Mouse (Mus musculus): ENCODE data around the gene Fblim1. TPM values are rescaled to one million over a fixed set of nuclear protein-coding genes. Genes with fewer than 3 reads are reported as not detected.

Fblim1 gene
- polyA plus RNA-seq, 1 experiment, result 9.3 TPM

DNA sequence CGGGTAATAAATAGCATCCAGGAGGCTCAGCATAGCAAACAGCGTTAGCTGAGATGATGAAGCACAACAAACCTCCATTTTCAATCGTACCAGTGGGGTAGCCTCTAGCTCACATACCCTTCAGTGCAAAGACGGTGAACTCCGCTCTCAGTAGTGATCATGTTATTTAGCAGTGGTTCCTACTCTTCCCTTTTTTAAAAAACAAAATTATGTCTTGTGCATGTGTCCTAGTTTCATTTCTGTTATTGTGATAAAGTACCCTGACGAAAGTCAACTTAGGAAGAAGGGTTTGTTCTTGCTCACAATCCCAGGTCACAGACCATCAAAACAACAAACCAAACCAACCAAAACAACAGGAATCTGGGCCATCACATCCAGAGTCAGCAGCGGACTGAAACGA is 40.1 kb upstream of the Fblim1 start:
- WGBS, result 75% methylated on average over 8 of the region's 8 CpGs
- no peak overlapping the region for H3K27ac ChIP-seq (ENCODE audit: control insufficient read depth, insufficient read depth, low read depth, low read length, poor library complexity)
- no peaks in the 10 kb centered on the region for H3K4me1 ChIP-seq (ENCODE audit: control insufficient read depth, insufficient read depth, low read length)

GRCm38 (mm10) chr4:141643118-141643855 is 37.4 kb upstream of the Fblim1 start:
- H3K4me1 ChIP-seq (ENCODE audit: control insufficient read depth, insufficient read depth, low read length), result no peaks in the 10 kb centered on the region
- TF ChIP-seq CTCF (IDR thresholded peaks at IDR 0.05; ENCODE audit: control insufficient read depth, insufficient read depth, low read length) (no peak), POLR2A (IDR thresholded peaks at IDR 0.05; ENCODE audit: borderline replicate concordance, control insufficient read depth, low read depth, low read length) (no peak)
- no peak overlapping the region for H3K4me3 ChIP-seq (replicated peaks; ENCODE audit: control insufficient read depth, low read depth, low read length)
- 55% methylated on average over 7 of the region's 7 CpGs for WGBS
- no peak overlapping the region; the same call in 1 of the 2 replicates for H3K27ac ChIP-seq (ENCODE audit: control insufficient read depth, insufficient read depth, low read depth, low read length, poor library complexity)

More for the DNA sequence above, 40.1 kb upstream of the Fblim1 start:
- H3K4me3 ChIP-seq (replicated peaks; ENCODE audit: control insufficient read depth, low read depth, low read length), result no peak overlapping the region
- TF ChIP-seq CTCF (IDR thresholded peaks at IDR 0.05; ENCODE audit: control insufficient read depth, insufficient read depth, low read length) (no peak), POLR2A (IDR thresholded peaks at IDR 0.05; ENCODE audit: borderline replicate concordance, control insufficient read depth, low read depth, low read length) (no peak)

DNA sequence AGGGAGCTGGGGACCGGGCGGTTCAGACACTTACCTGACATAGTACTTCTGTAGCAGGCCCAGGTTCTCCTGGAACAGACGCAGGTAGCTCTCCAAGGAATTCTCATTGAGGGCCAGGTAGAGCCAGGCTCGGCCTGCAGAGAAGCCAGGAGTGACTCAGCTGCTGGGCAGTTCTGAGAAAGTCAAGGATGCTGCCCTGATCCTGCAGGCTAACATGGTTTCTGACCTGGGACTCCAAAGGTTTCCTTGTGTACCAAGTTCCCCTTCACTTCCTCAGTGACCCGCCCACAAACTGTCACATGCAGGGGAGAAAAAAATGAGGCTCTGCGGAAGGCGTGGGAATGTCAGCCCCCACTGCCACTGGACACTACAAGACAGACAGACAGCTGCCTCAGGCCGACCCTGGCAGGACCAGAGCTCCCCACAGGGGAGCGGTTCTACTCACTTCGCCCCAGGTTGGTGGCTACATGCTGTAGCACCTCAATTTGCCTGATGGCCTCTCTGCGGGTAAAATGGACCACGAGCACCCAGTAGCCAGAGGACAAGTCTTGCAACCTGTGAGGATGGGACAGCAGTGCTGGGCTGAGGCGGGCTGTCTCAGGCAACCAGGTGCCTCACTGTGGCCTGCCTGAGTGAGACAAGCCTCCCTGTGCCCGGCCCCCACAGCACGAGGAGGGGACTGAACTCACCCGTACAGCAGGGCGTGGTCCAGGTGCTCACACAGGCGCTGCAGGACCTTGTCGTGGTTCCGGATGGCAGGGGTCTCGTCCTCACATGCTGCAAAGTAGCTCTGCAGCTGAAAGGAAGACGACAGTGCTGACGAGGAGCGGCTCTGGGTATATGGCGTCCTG is 36.3 kb upstream of the Fblim1 start:
- H3K4me1 ChIP-seq (ENCODE audit: control insufficient read depth, insufficient read depth, low read length), result no peaks in the 10 kb centered on the region
- no peak for TF ChIP-seq CTCF (IDR thresholded peaks at IDR 0.05; ENCODE audit: control insufficient read depth, insufficient read depth, low read length)
- no peak overlapping the region for H3K4me3 ChIP-seq (replicated peaks; ENCODE audit: control insufficient read depth, low read depth, low read length)
- no peak overlapping the region; the same call in 1 of the 2 replicates for H3K27ac ChIP-seq (ENCODE audit: control insufficient read depth, insufficient read depth, low read depth, low read length, poor library complexity)
- 87% methylated on average over 25 of the region's 25 CpGs for WGBS

GRCm38 (mm10) chr4:141641353-141641771 is 35.5 kb upstream of the Fblim1 start:
- Histone ChIP-seq H3K4me1 (ENCODE audit: control insufficient read depth, insufficient read depth, low read length) (no peaks in the 10 kb centered on the region), H3K27ac (ENCODE audit: control insufficient read depth, insufficient read depth, low read depth, low read length, poor library complexity) (peak overlapping the region; percentile 14; the same call in 1 of the 2 replicates), H3K4me3 (replicated peaks; ENCODE audit: control insufficient read depth, low read depth, low read length) (no peak overlapping the region)
- WGBS, result 87% methylated on average over 7 of the region's 7 CpGs
- TF ChIP-seq CTCF (IDR thresholded peaks at IDR 0.05; ENCODE audit: control insufficient read depth, insufficient read depth, low read length) (no peak), POLR2A (IDR thresholded peaks at IDR 0.05; ENCODE audit: borderline replicate concordance, control insufficient read depth, low read depth, low read length) (no peak)

DNA sequence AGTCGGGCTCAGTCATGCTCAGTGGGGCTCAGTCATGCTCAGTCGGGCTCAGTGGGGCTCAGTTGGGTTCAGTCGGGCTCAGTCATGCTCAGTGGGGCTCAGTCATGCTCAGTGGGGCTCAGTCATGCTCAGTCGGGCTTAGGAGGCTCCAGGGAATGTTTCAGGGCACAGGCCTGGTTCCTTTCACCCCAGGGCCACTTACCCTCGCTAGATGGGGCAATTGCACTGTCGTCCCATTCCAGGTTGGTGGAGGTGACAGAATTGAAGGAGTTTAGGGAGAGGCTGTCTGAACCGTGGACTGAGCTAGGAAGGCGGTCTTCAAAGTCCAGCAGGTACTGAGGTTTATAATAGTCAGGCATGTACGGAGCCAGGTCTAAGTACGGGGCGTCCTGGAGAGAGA is 33.6 kb upstream of the Fblim1 start:
- no peak for TF ChIP-seq POLR2A (IDR thresholded peaks at IDR 0.05; ENCODE audit: borderline replicate concordance, control insufficient read depth, low read depth, low read length)
- no peak for TF ChIP-seq CTCF (IDR thresholded peaks at IDR 0.05; ENCODE audit: control insufficient read depth, insufficient read depth, low read length)
- no peaks in the 10 kb centered on the region for H3K4me1 ChIP-seq (ENCODE audit: control insufficient read depth, insufficient read depth, low read length)
- WGBS, result 75% methylated on average over 11 of the region's 11 CpGs
- no peak overlapping the region for H3K27ac ChIP-seq (ENCODE audit: control insufficient read depth, insufficient read depth, low read depth, low read length, poor library complexity)
- no peak overlapping the region for H3K4me3 ChIP-seq (replicated peaks; ENCODE audit: control insufficient read depth, low read depth, low read length)

- TF ChIP-seq CTCF (IDR thresholded peaks at IDR 0.05; ENCODE audit: control insufficient read depth, insufficient read depth, low read length) (no peak), POLR2A (IDR thresholded peaks at IDR 0.05; ENCODE audit: borderline replicate concordance, control insufficient read depth, low read depth, low read length) (no peak)
- Histone ChIP-seq H3K27ac (ENCODE audit: control insufficient read depth, insufficient read depth, low read depth, low read length, poor library complexity) (no peak overlapping the region), H3K4me1 (ENCODE audit: control insufficient read depth, insufficient read depth, low read length) (no peaks in the 10 kb centered on the region), H3K4me3 (replicated peaks; ENCODE audit: control insufficient read depth, low read depth, low read length) (no peak overlapping the region)
- 91% methylated on average over 5 of the region's 5 CpGs for WGBS
These were observed 30.8 kb upstream of the Fblim1 start for GRCm38 (mm10) chr4:141636693-141637092.

DNA sequence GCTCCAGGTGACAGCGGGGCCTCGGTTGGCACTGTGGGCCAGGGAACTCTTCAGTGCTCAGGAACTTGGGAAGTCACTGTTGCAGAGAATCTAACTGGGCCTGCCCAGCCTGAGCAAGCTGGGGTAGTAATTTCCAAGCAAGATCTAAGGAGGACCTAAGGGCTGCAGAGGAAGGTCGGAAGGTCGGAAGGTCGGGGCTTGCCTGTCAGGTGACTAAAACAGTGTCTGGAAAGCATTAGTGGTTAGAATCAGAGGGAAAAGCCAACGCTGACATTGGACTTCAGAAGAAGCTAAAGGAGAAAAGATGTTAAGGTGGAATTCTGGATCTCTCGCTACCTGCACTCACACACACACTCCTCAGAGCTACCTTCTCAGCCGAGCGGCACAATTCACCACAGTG is 30.1 kb upstream of the Fblim1 start:
- Histone ChIP-seq H3K4me3 (replicated peaks; ENCODE audit: control insufficient read depth, low read depth, low read length) (no peak overlapping the region), H3K4me1 (ENCODE audit: control insufficient read depth, insufficient read depth, low read length) (no peaks in the 10 kb centered on the region), H3K27ac (ENCODE audit: control insufficient read depth, insufficient read depth, low read depth, low read length, poor library complexity) (no peak overlapping the region)
- TF ChIP-seq POLR2A (IDR thresholded peaks at IDR 0.05; ENCODE audit: borderline replicate concordance, control insufficient read depth, low read depth, low read length), result no peak
- no peak for TF ChIP-seq CTCF (IDR thresholded peaks at IDR 0.05; ENCODE audit: control insufficient read depth, insufficient read depth, low read length)
- 87% methylated on average over 9 of the region's 9 CpGs for WGBS

- no peak overlapping the region for H3K27ac ChIP-seq (ENCODE audit: control insufficient read depth, insufficient read depth, low read depth, low read length, poor library complexity)
- H3K4me3 ChIP-seq (replicated peaks; ENCODE audit: control insufficient read depth, low read depth, low read length), result no peak overlapping the region
- no peaks in the 10 kb centered on the region for H3K4me1 ChIP-seq (ENCODE audit: control insufficient read depth, insufficient read depth, low read length)
- WGBS, result 91% methylated on average over 21 of the region's 21 CpGs
- no peak for TF ChIP-seq POLR2A (IDR thresholded peaks at IDR 0.05; ENCODE audit: borderline replicate concordance, control insufficient read depth, low read depth, low read length)
These were observed 26.4 kb upstream of the Fblim1 start for GRCm38 (mm10) chr4:141632111-141632873.

Measured in bone marrow, adult 2 months (tissue).